Mouse (Mus musculus) megakaryocyte progenitor cell, adult 5-6 weeks (primary cell): ENCODE measurements around the gene Zfp512b. TPM values are rescaled to one million over a fixed set of nuclear protein-coding genes. Genes with fewer than 3 reads are reported as not detected.

ENCODE experiments used
- total RNA-seq, 2 experiments: library from RNA; stranded (forward) in 1 of 2; stranded (reverse) in 1 of 2; fragments of 157-497, 149-512 nt in 1 of 2; fragments of 200-1000 nt in 1 of 2; gene quantifications; 2 replicates each; pipeline versions ENCODE4 v1.2.3 to v1.2.4; 2015 to 2017

The Zfp512b gene
- total RNA-seq, 2 experiments from 2014 or later = 7.6 to 13.5 TPM

Other genes starting within 250 kb of the Zfp512b start
- gene Zgpat, start 227.9 kb downstream of the Zfp512b start, total RNA-seq (2015) = 7.0 and 8.2 TPM in 2 replicates
- 38.2 and 48.2 TPM in 2 replicates for gene Zgpat, start 227.9 kb downstream of the Zfp512b start, total RNA-seq (2017)
- gene Arfrp1, start 227.4 kb downstream of the Zfp512b start, total RNA-seq (2015) = 26.8 and 28.6 TPM in 2 replicates
- 62.1 and 70.2 TPM in 2 replicates for gene Arfrp1, start 227.4 kb downstream of the Zfp512b start, total RNA-seq (2017)
- gene Lime1, start 212.7 kb downstream of the Zfp512b start, total RNA-seq (2015) = 25.4 and 26.5 TPM in 2 replicates
- gene Lime1, start 212.7 kb downstream of the Zfp512b start, total RNA-seq (2017) = 12.7 and 18.1 TPM in 2 replicates
- gene Zbtb46, start 133.4 kb downstream of the Zfp512b start, total RNA-seq (2015) = 1.2 and 1.8 TPM in 2 replicates
- gene Zbtb46, start 133.4 kb downstream of the Zfp512b start, total RNA-seq (2017) = 1.9 and 5.4 TPM in 2 replicates
- gene Abhd16b, start 99.6 kb downstream of the Zfp512b start, total RNA-seq (2015) = not detected in 2 replicates
- not detected in 2 replicates for gene Abhd16b, start 99.6 kb downstream of the Zfp512b start, total RNA-seq (2017)
- gene Tpd52l2, start 95.7 kb downstream of the Zfp512b start, total RNA-seq (2015) = 47.1 and 60.0 TPM in 2 replicates
- 99.2 and 119 TPM in 2 replicates for gene Tpd52l2, start 95.7 kb downstream of the Zfp512b start, total RNA-seq (2017)
- gene Dnajc5, start 72.3 kb downstream of the Zfp512b start, total RNA-seq (2015) = 25.0 and 30.7 TPM in 2 replicates
- 37.4 and 40.0 TPM in 2 replicates for gene Dnajc5, start 72.3 kb downstream of the Zfp512b start, total RNA-seq (2017)
- gene Uckl1, start 7.9 kb downstream of the Zfp512b start, total RNA-seq (2015) = 72.0 and 87.0 TPM in 2 replicates
- gene Uckl1, start 7.9 kb downstream of the Zfp512b start, total RNA-seq (2017) = 54.7 and 67.0 TPM in 2 replicates
- gene Prpf6, start 935 bp downstream of the Zfp512b start, total RNA-seq (2015) = 19.2 and 20.3 TPM in 2 replicates
- 79.3 and 93.2 TPM in 2 replicates for gene Prpf6, start 935 bp downstream of the Zfp512b start, total RNA-seq (2017)
- 9.0 and 10.9 TPM in 2 replicates for gene Samd10, start 6.4 kb upstream of the Zfp512b start, total RNA-seq (2015)
- gene Samd10, start 6.4 kb upstream of the Zfp512b start, total RNA-seq (2017) = 2.0 TPM in 2 replicates
- not detected in 2 replicates for gene Gm29797, start 64.2 kb upstream of the Zfp512b start, total RNA-seq (2015)
- gene Gm29797, start 64.2 kb upstream of the Zfp512b start, total RNA-seq (2017) = not detected in 2 replicates
- not detected in 2 replicates for gene Sox18, start 78.8 kb upstream of the Zfp512b start, total RNA-seq (2015)
- gene Sox18, start 78.8 kb upstream of the Zfp512b start, total RNA-seq (2017) = not detected in 2 replicates
- 21.5 and 22.3 TPM in 2 replicates for gene Tcea2, start 87.5 kb upstream of the Zfp512b start, total RNA-seq (2015)
- 8.7 and 9.8 TPM in 2 replicates for gene Tcea2, start 87.5 kb upstream of the Zfp512b start, total RNA-seq (2017)
- 330 and 337 TPM in 2 replicates for gene Rgs19, start 101.2 kb upstream of the Zfp512b start, total RNA-seq (2015)
- gene Rgs19, start 101.2 kb upstream of the Zfp512b start, total RNA-seq (2017) = 81.1 and 100 TPM in 2 replicates
- gene Lkaaear1, start 105.6 kb upstream of the Zfp512b start, total RNA-seq (2015) = not detected in 2 replicates
- not detected in 2 replicates for gene Lkaaear1, start 105.6 kb upstream of the Zfp512b start, total RNA-seq (2017)
- not detected in 2 replicates for gene Oprl1, start 122.2 kb upstream of the Zfp512b start, total RNA-seq (2015)
- not detected in 2 replicates for gene Oprl1, start 122.2 kb upstream of the Zfp512b start, total RNA-seq (2017)
- gene Myt1, start 170.5 kb upstream of the Zfp512b start, total RNA-seq (2015) = not detected in 2 replicates
- not detected in 2 replicates for gene Myt1, start 170.5 kb upstream of the Zfp512b start, total RNA-seq (2017)
- gene Pcmtd2, start 245.1 kb upstream of the Zfp512b start, total RNA-seq (2015) = 14.1 and 14.6 TPM in 2 replicates
- 15.5 and 22.2 TPM in 2 replicates for gene Pcmtd2, start 245.1 kb upstream of the Zfp512b start, total RNA-seq (2017)